Mouse (Mus musculus): Measurements from ENCODE around the gene Sac3d1.

Gene Sac3d1

GRCm38 (mm10) chr19:6068951-6069350 is 49.5 kb downstream of the Sac3d1 start:
- no peak for DNase-seq (ENCODE audit: low spot score)

- peak; percentile 95 for DNase-seq (ENCODE audit: low spot score)
These were observed 50.6 kb downstream of the Sac3d1 start, which contains the start of gene Tm7sf2 for GRCm38 (mm10) chr19:6067724-6068415. Gene Tm7sf2, minus strand, starts transcription at chr19:6068373.

GRCm38 (mm10) chr19:6067011-6067723 is 51.3 kb downstream of the Sac3d1 start:
- DNase-seq (ENCODE audit: low spot score), result peak; percentile 90

GRCm38 (mm10) chr19:6066571-6066970 is 51.9 kb downstream of the Sac3d1 start:
- DNase-seq (ENCODE audit: low spot score), result no peak
